Mouse (Mus musculus): ENCODE data around the gene Acss2.

DNA sequence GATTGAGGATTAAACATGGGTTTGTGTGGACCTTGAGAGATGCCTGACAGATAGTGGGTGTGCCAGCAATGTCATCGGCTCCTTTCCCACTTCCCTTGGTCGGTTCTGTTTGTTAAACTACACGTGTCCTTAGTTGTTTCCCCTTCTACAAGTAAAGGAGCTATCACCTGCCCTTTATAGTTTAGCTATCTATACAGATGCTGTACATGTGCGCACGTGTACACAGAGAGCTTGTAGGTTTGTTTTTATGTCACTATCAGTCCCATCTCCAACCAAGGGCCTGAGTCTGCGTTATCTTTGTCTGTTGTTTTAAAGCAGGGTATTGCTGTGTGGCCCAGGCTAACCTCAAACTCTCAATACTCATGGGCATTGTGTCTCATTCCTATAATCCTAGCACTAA lies 106.2 kb downstream of the Acss2 start:
- TF ChIP-seq POLR2A (IDR thresholded peaks at IDR 0.05; ENCODE audit: borderline replicate concordance, low read depth, low read length) (no peak), CTCF (IDR thresholded peaks at IDR 0.05; ENCODE audit: low read depth, low read length) (no peak)

Measured in bone marrow macrophage, adult 2 months (primary cell).